Mouse (Mus musculus) forebrain, postnatal 0 days (tissue): ENCODE measurements at regions not wholly inside any gene's neighbourhood (a gene's known extent, or its start where the extent isn't known, plus 50 kb on each side); places are given as distances from the start of the nearest gene placed in this dataset.
A peak's percentile ranks its signal among the peaks of the same experiment; 100 is the strongest.

ENCODE experiments used
- ATAC-seq: fragments of 200-750 bp; cut with Nextera tagmentation; 2 replicates; pipeline ENCODE4 v1.8.0; 2017; ENCODE audit warnings: mild to moderate bottlenecking, moderate library complexity
- DNase-seq: peaks from one replicate; pipeline ENCODE4 v3.0.0-alpha.2; 2015
- H3K27ac ChIP-seq: fragments of 300-500 bp; sonication (generic); 2 replicates; pipeline ENCODE4 v1.5.1; 2014; ENCODE audit warnings: low read depth, mild to moderate bottlenecking, antibody characterized with exemption, low read length, moderate library complexity, mixed read lengths
- H3K27me3 ChIP-seq: fragments of 300-500 bp; sonication (generic); 2 replicates; pipeline ENCODE4 v1.6.1; 2014; ENCODE audit warnings: mild to moderate bottlenecking, low read length, mixed read lengths; ENCODE audit not compliant: insufficient read depth
- H3K36me3 ChIP-seq: fragments of 300-500 bp; sonication (generic); 2 replicates; pipeline ENCODE4 v1.6.1; 2014; ENCODE audit warnings: mild to moderate bottlenecking, moderate library complexity; ENCODE audit not compliant: insufficient read depth
- H3K4me1 ChIP-seq: fragments of 300-500 bp; sonication (generic); 2 replicates; pipeline ENCODE4 v1.6.1; 2014; ENCODE audit warnings: antibody characterized with exemption; ENCODE audit not compliant: insufficient read depth
- H3K4me2 ChIP-seq: fragments of 300-500 bp; sonication (generic); 2 replicates; pipeline ENCODE4 v1.6.1; 2014; ENCODE audit warnings: low read depth, mild to moderate bottlenecking, moderate library complexity
- H3K4me3 ChIP-seq: fragments of 300-500 bp; sonication (generic); 2 replicates; pipeline ENCODE4 v1.5.1; 2014; ENCODE audit warnings: low read depth, low read length, mixed read lengths
- H3K9ac ChIP-seq: fragments of 300-500 bp; sonication (generic); 2 replicates; pipeline ENCODE4 v1.6.1; 2014; ENCODE audit warnings: mild to moderate bottlenecking
- H3K9me3 ChIP-seq: fragments of 300-500 bp; sonication (generic); 2 replicates; pipeline ENCODE4 v1.6.1; 2016; ENCODE audit warnings: low read length
- CTCF ChIP-seq: sonication (generic); IDR thresholded peaks from 2 replicates; pipeline ENCODE4 v1.5.1; 2016; ENCODE audit warnings: antibody characterized with exemption, control low read depth, low read depth
- WGBS: fragments of 180-500 bp; shearing (Covaris S2); extraction: QIAGEN DNeasy Blood & Tissue Kit; methylation state at CpG from one replicate; pipeline ENCODE4 v1.1.7; 2014; 5-methylcytosine and 5-hydroxymethylcytosine counted together

DNA sequence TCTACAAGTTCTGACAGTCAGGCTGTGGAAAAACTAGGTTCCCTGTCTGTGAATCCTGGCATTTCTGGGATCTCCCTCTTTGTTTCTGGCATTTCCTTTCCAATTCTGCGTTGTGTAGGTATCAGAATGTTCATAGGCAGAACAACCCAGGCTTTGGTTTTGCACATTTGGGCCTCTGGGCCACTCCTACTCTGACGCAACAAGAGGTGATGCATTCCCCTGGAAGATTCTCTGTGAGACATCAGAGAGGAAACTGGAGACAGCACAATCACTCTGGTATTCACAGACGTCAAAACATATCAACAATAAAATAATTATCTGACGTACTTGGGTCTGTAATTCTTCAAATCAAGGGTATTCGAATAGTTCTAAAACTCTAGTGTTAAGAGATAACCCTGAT, 2202.4 kb upstream of the Gm7489 start:
- Histone ChIP-seq H3K36me3 (no peaks in the 10 kb centered on the region), H3K4me3 (no peak overlapping the region), H3K4me2 (no peak overlapping the region), H3K4me1 (no peaks in the 10 kb centered on the region), H3K27ac (no peak overlapping the region), H3K27me3 (no peaks in the 10 kb centered on the region; the same call in 1 of the 2 replicates), H3K9ac (no peak overlapping the region), H3K9me3 (no peaks in the 10 kb centered on the region)
- DNase-seq (no peak), ATAC-seq (no peak)
- 87% methylated on average over 5 of the region's 5 CpGs for WGBS
- TF ChIP-seq CTCF: no peak

DNA sequence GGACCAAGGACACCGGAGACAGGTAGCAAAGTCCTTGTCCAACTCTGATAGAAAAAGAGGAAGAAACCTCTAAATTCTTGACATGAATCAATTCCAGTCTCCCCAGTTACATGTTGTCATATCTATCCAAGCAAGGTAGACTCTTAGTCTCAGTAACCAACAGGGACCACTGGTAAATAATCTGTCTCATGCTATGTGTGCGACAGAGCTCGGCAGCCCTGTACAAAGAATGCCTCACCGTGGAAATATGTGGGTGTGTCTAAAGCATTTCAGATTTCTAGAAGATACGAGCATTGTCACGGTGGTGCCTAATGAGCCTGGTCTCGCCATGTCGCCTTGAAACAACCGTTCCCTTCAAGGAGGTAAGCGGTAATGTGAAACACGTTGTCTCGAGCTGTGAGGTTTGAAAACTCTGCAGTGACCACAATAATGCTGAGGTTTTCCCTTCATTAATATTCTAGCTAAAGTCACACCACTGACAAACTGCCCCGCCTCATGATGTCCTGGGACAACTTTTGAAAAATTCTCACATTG, 2197.6 kb upstream of the Gm7489 start:
- Histone ChIP-seq H3K4me2 (no peak overlapping the region), H3K27me3 (no peaks in the 10 kb centered on the region), H3K4me3 (no peak overlapping the region), H3K9ac (no peak overlapping the region), H3K4me1 (no peaks in the 10 kb centered on the region), H3K9me3 (no peaks in the 10 kb centered on the region), H3K27ac (no peak overlapping the region), H3K36me3 (no peaks in the 10 kb centered on the region)
- ATAC-seq (no peak), DNase-seq (no peak)
- 85% methylated on average over 13 of the region's 13 CpGs for WGBS
- no peak for TF ChIP-seq CTCF

DNA sequence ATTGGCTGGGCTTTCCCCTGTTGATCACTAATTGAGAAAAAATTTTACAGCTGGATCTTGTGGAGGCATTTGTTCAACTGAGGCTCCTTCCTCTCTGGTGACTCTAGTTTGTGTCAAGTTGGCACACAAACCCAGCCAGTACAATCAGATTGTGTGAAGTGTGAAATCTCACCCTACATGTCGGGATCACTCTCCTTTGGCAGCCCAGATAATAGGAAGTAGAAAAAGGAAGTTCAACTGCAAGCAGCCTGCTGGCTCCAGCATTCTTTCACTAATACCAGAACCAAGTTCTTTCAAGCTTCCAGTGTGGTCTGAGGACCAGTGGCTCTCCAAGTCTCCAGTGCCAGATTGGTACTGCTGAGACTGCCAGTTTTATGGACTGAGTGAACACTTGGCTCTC, 2195.2 kb upstream of the Gm7489 start:
- WGBS: 62% methylated on average over 1 of the region's 1 CpGs
- TF ChIP-seq CTCF: no peak
- no peak for ATAC-seq
- H3K9me3 ChIP-seq: no peaks in the 10 kb centered on the region
- H3K9ac ChIP-seq: no peak overlapping the region
- H3K4me2 ChIP-seq: no peak overlapping the region
- H3K27me3 ChIP-seq: no peaks in the 10 kb centered on the region
- no peak for DNase-seq
- no peak overlapping the region for H3K4me3 ChIP-seq
- no peaks in the 10 kb centered on the region for H3K36me3 ChIP-seq
- H3K4me1 ChIP-seq: no peaks in the 10 kb centered on the region
- H3K27ac ChIP-seq: no peak overlapping the region

DNA sequence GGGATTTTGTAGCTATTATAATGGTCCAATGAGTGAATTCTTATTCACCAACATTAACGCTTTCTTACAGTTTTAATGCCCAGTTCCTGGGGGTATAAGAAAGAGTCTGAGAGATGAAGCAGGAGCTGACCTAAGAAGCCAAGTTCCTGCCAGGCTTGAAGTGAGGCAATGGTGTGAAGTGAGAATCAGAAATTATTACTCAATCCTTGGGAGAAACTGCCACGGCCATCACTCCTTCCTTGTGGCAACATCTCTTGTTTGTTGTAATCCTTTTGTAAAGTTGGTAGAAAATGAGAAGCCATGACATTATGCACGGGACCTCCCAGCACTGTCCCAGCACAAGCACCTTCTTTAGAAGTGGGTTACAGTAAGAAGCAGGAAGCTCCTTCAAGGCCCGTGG, 2192.0 kb upstream of the Gm7489 start:
- no peaks in the 10 kb centered on the region for H3K27me3 ChIP-seq
- no peaks in the 10 kb centered on the region for H3K4me1 ChIP-seq
- ATAC-seq (no peak), DNase-seq (no peak)
- H3K9me3 ChIP-seq: no peaks in the 10 kb centered on the region
- H3K4me2 ChIP-seq: no peak overlapping the region
- H3K27ac ChIP-seq: no peak overlapping the region
- 76% methylated on average over 4 of the region's 4 CpGs for WGBS
- no peak for TF ChIP-seq CTCF
- no peak overlapping the region for H3K4me3 ChIP-seq
- H3K9ac ChIP-seq: no peak overlapping the region
- no peaks in the 10 kb centered on the region for H3K36me3 ChIP-seq

DNA sequence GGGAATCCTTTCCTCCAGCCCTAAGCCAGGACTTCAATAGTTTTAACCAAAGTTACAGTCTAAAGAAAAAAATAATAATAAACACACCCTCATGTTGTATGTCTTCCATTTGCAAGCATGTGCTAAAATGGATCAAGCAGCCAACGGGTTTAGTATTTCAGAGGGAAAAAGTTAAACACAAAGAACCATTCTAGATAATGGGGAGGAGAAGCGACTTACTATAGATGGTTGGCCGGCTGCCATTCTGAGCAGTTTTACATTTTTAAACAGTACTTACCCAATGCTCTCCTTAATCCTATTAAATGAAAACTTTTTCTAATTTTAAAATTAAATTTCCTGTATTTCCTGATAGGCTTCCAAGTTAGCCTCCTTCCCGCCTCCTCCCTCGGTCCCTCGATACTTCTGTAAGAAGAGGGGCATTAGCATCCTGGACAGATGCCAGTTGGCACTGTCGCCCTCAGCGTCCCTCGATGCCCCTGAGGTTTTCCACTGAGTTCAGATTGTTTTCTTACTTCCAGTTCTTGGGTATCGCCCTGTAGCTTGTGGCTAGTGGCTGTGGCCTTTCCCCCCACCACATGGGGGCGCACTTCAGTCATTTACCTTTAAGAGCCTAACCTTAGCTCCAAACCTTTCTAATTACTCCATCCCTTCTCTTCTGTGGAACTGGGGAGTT, 2188.2 kb upstream of the Gm7489 start:
- H3K27ac ChIP-seq: no peak overlapping the region
- ATAC-seq (no peak), DNase-seq (peak; percentile 32)
- peak; percentile 46 for TF ChIP-seq CTCF
- 32% methylated on average over 11 of the region's 11 CpGs for WGBS
- H3K27me3 ChIP-seq: no peaks in the 10 kb centered on the region
- no peaks in the 10 kb centered on the region for H3K36me3 ChIP-seq
- H3K9me3 ChIP-seq: no peaks in the 10 kb centered on the region
- no peak overlapping the region for H3K9ac ChIP-seq
- no peaks in the 10 kb centered on the region for H3K4me1 ChIP-seq
- H3K4me2 ChIP-seq: no peak overlapping the region
- H3K4me3 ChIP-seq: no peak overlapping the region

DNA sequence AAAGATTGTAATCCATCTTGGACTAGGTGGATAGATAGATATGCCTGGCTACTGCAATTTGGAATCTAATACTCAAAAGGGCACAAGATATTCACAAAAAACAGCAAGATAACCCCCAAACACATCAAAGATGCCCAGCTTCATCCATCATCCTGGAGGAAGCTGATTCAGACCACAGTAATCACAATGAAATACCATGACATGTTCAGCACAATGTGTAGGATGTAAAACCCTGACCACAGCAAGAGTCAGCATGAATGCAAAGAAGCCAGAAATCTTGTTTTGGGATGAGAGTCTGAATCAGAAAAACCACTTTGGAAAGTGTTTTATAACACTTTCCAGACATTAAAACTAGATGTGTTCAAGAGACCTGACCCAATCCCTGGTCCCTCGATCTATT, 2180.5 kb upstream of the Gm7489 start:
- H3K9ac ChIP-seq: no peak overlapping the region
- H3K4me2 ChIP-seq: no peak overlapping the region
- H3K4me1 ChIP-seq: no peaks in the 10 kb centered on the region
- no peak for TF ChIP-seq CTCF
- WGBS: 94% methylated on average over 1 of the region's 1 CpGs
- no peaks in the 10 kb centered on the region for H3K36me3 ChIP-seq
- no peak overlapping the region for H3K4me3 ChIP-seq
- ATAC-seq (no peak), DNase-seq (no peak)
- H3K27me3 ChIP-seq: no peaks in the 10 kb centered on the region
- no peaks in the 10 kb centered on the region for H3K9me3 ChIP-seq
- no peak overlapping the region for H3K27ac ChIP-seq

DNA sequence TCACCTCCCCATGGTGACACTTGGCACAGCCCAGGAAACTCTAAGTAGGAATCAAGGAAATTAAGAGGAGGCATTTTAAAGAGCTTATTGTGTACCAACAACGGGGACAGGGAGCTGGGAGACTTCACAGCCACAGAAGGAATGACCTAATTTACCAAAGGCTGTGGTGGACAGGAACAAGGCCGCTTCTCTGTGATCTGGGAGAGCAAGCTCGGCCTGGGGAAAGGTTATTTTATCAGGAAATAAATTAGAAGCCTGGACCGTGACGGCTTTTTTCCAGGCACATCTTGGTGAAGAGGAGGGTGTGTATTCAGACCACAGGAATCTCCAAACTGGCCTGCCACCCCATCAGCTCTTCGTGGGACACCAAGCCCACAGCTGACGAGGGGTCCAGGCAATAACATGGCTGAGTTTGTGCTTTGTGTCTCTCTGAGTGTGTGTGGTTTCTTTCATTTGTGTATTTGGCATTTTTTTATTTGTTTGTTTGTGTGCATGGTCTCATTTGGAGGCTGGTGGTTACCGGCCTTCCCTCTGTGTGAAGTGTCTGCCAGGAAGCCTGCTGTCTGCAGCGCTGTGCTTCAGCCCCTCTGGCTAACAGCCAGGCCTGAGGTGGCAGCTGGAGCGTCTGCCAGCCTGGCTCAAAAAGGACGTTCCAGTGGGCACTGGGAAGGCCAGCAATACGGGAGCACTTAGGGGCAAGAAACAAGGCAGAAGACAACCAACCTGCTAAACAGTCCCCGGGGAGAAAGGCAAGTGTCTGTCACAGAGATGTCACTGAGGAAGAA, 2174.6 kb upstream of the Gm7489 start:
- 16% methylated on average over 13 of the region's 13 CpGs for WGBS

More for the DNA sequence above, 2174.6 kb upstream of the Gm7489 start:
- DNase-seq: peak; percentile 72
- Histone ChIP-seq H3K9me3 (no peaks in the 10 kb centered on the region), H3K4me1 (no peaks in the 10 kb centered on the region), H3K4me3 (no peak overlapping the region), H3K9ac (no peak overlapping the region), H3K27me3 (no peaks in the 10 kb centered on the region), H3K27ac (no peak overlapping the region), H3K4me2 (no peak overlapping the region), H3K36me3 (no peaks in the 10 kb centered on the region)
- no peak for TF ChIP-seq CTCF
- peak; percentile 85 for ATAC-seq
